Mouse (Mus musculus) olfactory bulb, adult 2 months (tissue): ENCODE data around the gene Idua. TPM values are rescaled to one million over a fixed set of nuclear protein-coding genes. Genes with fewer than 3 reads are reported as not detected.

Experiments used
- H3K27ac ChIP-seq: fragments of 200-500 bp; 2 replicates; pipeline ENCODE4 v1.5.1; 2012; ENCODE audit warnings: low read depth, low read length; ENCODE audit not compliant: insufficient read depth
- H3K4me1 ChIP-seq: fragments of 200-500 bp; 2 replicates; pipeline ENCODE4 v1.6.1; 2012; ENCODE audit warnings: low read length; ENCODE audit not compliant: control insufficient read depth, insufficient read depth
- H3K4me3 ChIP-seq: fragments of 200-500 bp; 2 replicates; pipeline ENCODE4 v1.5.1; 2012; ENCODE audit warnings: mild to moderate bottlenecking, low read depth, low read length, moderate library complexity; ENCODE audit not compliant: insufficient read depth
- CTCF ChIP-seq: fragments of 200-500 bp; IDR thresholded peaks from 2 replicates; pipeline ENCODE4 v1.5.1; 2012; ENCODE audit warnings: low read depth, mild to moderate bottlenecking, low read length, moderate library complexity; ENCODE audit not compliant: insufficient read depth
- POLR2A ChIP-seq: fragments of 200-500 bp; IDR thresholded peaks from 2 replicates; pipeline ENCODE4 v1.6.1; 2012; ENCODE audit warnings: mild to moderate bottlenecking, low read depth, low read length, moderate library complexity; ENCODE audit not compliant: insufficient read depth
- WGBS: fragments of 180-500 bp; shearing (Covaris S2); methylation state at CpG from one replicate; pipeline ENCODE4 v1.1.7; 2018; 5-methylcytosine and 5-hydroxymethylcytosine counted together
- polyA plus RNA-seq: library from polyadenylated mRNA; stranded (reverse); fragments of >200 nt; gene quantifications from 2 replicates; pipeline ENCODE4 v1.2.4, GENCODE M21; 2012; ENCODE audit warnings: low replicate concordance; ENCODE audit not compliant: missing spikeins, insufficient read depth, insufficient read length

The Idua gene
- polyA plus RNA-seq, 1 experiment, result not detected

- no peak overlapping the region for H3K27ac ChIP-seq
- no peak overlapping the region for H3K4me3 ChIP-seq
- WGBS, result 96% methylated on average over 12 of the region's 12 CpGs
- no peak for TF ChIP-seq POLR2A
- TF ChIP-seq CTCF, result no peak
- H3K4me1 ChIP-seq, result peaks cover 12% of the 10 kb centered on the region
These were observed 35.7 kb downstream of the Idua start for GRCm38 (mm10) chr5:108695861-108696260.

- no peak overlapping the region for H3K4me3 ChIP-seq
- 82% methylated on average over 3 of the region's 3 CpGs for WGBS
- peaks cover 12% of the 10 kb centered on the region for H3K4me1 ChIP-seq
- H3K27ac ChIP-seq, result no peak overlapping the region
- no peak for TF ChIP-seq CTCF
- TF ChIP-seq POLR2A, result no peak
These were observed 36.4 kb downstream of the Idua start for GRCm38 (mm10) chr5:108696542-108696941.

DNA sequence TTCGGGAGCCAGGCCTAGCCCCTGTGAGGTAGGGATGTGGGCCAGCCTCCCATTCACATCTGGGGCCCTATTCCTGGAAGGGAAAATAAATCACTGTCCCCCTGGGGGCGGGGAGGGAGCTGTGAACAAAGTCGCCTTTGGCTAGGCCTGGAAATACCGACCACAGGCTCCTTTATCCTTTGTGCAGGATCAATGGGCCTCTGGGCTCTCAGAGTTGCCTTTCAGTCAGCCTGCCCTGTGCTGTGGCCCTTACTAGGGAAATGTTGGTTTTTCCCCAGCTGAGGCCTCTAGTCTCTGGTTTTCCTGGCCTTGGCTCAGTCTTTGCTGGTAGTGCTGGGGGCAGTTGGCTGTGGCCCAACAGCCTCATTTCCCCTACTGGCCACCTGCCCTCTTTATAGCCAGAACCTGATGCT lies 37.2 kb downstream of the Idua start:
- Histone ChIP-seq H3K4me1 (peaks cover 12% of the 10 kb centered on the region), H3K27ac (no peak overlapping the region), H3K4me3 (no peak overlapping the region)
- TF ChIP-seq CTCF, result no peak
- no peak for TF ChIP-seq POLR2A
- 66% methylated on average over 4 of the region's 4 CpGs for WGBS

DNA sequence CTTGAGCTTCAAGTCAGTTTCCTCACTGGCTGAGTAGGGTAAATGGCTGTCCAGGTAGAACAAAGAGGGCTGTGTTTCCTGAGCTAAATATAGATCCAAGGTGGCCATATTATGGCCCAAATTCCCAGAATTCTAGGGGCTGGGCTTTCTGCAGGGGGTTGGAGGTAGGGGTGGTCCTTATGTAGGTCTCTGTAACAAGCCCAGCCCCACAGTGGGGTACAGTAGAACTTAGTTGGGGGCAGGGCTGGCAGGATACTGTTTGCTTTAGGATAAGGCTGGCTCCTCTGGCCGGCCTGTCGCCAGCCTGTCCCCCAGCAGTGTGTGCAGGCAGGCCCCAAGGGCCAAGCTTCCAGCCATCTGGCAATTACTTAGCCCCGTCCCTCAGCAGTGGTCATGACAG lies 40.2 kb downstream of the Idua start:
- 69% methylated on average over 3 of the region's 3 CpGs for WGBS
- H3K4me3 ChIP-seq, result no peak overlapping the region

GRCm38 (mm10) chr5:108701341-108702021 lies 41.4 kb downstream of the Idua start:
- TF ChIP-seq CTCF, result no peak
- 77% methylated on average over 10 of the region's 10 CpGs for WGBS
- Histone ChIP-seq H3K4me1 (no peaks in the 10 kb centered on the region), H3K4me3 (no peak overlapping the region), H3K27ac (no peak overlapping the region)

More for the DNA sequence above, 40.2 kb downstream of the Idua start:
- H3K27ac ChIP-seq, result no peak overlapping the region
- TF ChIP-seq CTCF (no peak), POLR2A (no peak)
- H3K4me1 ChIP-seq, result peaks cover 3% of the 10 kb centered on the region; the same call in 1 of the 2 replicates

GRCm38 (mm10) chr5:108703754-108704626 lies 43.9 kb downstream of the Idua start:
- TF ChIP-seq CTCF, result no peak
- TF ChIP-seq POLR2A, result no peak
- WGBS, result 88% methylated on average over 12 of the region's 12 CpGs
- no peak overlapping the region for H3K27ac ChIP-seq
- no peak overlapping the region for H3K4me3 ChIP-seq
- no peaks in the 10 kb centered on the region for H3K4me1 ChIP-seq

DNA sequence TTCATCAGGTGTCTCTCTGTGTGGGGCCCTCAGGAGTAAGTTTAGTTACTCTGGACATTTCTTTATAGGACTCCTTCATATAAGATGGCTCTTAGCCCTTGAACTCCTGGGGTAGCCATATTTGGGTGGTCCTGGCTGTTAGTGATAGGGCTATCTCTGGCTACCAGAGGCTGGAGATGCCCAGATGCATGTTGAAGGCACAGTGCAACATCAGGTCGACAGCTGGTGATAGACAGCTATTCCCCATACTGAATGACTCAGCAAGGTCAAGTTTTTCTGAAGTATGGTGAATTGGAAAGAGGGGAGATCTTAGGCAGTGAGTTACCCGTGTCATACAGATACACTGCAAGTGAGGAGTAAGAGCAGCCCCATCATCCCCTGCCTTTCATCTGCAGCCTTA lies 47.6 kb downstream of the Idua start:
- WGBS, result 89% methylated on average over 2 of the region's 2 CpGs
- Histone ChIP-seq H3K27ac (no peak overlapping the region), H3K4me1 (no peaks in the 10 kb centered on the region), H3K4me3 (no peak overlapping the region)
- TF ChIP-seq POLR2A, result no peak
- no peak for TF ChIP-seq CTCF

GRCm38 (mm10) chr5:108708419-108708818 lies 48.3 kb downstream of the Idua start:
- TF ChIP-seq CTCF (no peak), POLR2A (no peak)
- Histone ChIP-seq H3K4me1 (no peaks in the 10 kb centered on the region), H3K4me3 (no peak overlapping the region), H3K27ac (no peak overlapping the region)
- WGBS, result 97% methylated on average over 1 of the region's 1 CpGs
